Mouse (Mus musculus): ENCODE results near the gene 0610030E20Rik. TPM values are rescaled to one million over a fixed set of nuclear protein-coding genes. Genes with fewer than 3 reads are reported as not detected.

0610030E20Rik gene
- 13.1 TPM for polyA plus RNA-seq (2014; fragmentation: Illumina TruSeq; extraction: RNeasy Lipid Tissue Mini Kit (QIAGEN cat#74804); ENCODE audit: low read depth, low replicate concordance)

DNA sequence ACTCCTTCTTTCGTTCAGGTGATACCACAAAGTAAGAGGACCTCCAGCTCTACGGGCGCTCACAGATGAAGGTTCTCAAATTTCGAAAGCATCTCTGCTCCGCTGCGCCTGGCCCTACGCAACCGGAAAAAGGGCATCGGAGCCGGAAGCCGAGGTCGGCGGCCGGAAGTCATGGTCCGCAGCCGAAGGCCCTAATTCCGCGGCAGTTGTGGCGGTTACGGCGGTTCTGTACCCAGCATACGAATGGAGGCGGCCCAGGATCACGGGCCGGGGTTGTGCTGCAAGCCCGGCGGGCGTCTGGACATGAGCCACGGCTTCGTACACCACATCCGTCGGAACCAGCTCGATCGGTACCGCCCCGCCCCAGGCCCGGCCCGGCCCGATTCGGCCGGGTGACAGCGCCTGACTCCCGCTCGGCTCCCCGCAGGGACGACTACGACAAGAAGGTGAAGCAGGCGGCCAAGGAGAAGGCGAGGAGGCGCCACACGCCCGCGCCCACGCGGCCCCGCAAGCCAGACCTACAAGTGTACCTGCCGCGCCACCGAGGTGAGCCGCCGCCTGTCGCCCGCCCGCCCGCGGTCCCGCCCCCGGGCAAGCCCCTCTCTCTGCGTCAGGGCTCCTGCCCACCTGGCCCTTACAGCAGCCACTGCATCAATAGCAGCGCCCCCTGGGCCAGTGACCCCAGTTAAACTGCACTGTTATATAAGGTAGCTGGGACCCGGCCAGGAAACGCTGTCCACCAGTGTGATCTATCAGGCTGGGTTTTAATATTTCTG, at the start of gene 0610030E20Rik:
Gene 0610030E20Rik (plus strand): TSS at position 152 of the 776 bp plus-strand sequence.

GRCm38 (mm10) chr6:72345074-72345567, 2.0 kb upstream of the 0610030E20Rik start, which contains the start of gene Usp39:
Usp39 (minus strand) TSS chr6:72345184.

DNA sequence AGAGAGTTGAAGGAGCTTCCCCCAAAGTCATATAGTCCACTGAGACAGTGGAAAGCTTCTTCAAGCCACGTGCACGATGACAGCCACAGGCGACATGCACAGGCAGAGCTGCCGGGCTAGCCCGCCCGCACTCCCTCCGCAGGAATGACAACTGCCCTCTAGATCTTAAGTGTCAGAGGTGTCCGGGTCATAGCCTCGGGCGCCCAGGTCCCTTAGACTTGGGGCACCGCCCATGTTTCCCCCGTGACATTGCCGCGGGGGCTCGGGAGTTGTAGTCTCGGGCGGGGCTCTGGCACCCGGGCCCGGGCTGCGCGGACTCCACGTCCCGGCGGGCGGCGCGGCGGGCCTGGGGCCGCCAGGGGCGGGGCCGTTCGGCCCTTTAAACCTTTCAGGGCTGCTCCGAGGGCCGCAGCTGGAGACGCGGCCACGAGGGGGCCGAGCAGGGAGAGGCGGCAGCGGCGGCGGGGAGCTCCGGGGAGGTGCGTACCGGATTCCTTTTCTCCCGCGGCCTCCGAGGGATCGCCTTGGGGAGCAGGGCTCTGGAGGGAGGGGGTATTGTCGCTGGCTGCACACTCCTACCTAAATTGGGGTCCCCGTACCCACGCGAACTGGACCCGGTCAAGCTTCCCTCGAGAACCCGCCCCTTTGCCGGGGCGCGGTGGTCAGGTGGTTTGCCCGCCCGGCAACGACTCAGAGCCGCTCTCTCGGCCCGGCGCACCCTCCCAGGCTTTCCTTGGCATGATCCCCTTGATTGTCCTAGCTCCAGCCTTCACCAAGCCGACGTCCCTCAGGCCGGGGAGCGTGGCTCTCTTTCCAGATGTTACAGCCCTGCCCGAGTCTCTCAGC, 8.2 kb downstream of the 0610030E20Rik start, which contains the start of gene Tmem150a:
Gene Tmem150a (plus strand): TSS at position 382 of the 846 bp plus-strand sequence.

GRCm38 (mm10) chr6:72366844-72367443, 19.8 kb downstream of the 0610030E20Rik start, which contains the start of gene Rnf181:
Rnf181 (minus strand) TSS chr6:72366956.

DNA sequence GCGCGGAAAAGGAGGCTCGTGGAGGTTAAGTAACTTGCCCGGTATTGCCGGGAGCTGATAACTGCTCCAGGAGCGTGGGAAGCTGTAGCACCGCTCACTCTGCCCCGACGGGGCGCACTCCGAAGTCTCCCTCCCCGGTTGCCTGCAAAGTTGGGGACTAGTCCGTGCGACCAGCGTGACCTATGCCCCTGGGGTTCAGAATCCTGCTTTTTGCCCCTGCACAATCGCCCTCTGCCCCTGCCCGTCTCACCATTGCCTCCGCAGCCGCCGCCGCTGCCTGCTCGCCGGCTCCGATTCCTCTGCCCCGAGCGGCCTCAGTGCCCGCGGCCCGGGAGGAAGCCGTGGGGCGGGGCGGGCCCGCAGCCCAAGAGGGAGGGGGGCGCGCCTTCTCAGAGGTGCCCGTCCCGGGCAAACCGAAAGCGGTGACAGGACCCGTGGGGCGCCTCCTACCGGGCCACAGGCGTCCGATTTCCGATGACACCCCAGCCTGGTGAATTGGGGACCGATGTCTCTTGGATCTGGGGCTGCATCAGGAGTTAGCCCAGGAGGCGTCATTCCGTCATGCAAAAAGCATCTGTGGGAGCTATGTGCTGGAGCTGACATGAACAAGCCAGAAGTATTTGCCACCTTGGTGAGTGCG, 33.1 kb downstream of the 0610030E20Rik start, which contains the start of gene Vamp5:
Gene Vamp5 (minus strand): TSS at position 338 of the 640 bp plus-strand sequence.

DNA sequence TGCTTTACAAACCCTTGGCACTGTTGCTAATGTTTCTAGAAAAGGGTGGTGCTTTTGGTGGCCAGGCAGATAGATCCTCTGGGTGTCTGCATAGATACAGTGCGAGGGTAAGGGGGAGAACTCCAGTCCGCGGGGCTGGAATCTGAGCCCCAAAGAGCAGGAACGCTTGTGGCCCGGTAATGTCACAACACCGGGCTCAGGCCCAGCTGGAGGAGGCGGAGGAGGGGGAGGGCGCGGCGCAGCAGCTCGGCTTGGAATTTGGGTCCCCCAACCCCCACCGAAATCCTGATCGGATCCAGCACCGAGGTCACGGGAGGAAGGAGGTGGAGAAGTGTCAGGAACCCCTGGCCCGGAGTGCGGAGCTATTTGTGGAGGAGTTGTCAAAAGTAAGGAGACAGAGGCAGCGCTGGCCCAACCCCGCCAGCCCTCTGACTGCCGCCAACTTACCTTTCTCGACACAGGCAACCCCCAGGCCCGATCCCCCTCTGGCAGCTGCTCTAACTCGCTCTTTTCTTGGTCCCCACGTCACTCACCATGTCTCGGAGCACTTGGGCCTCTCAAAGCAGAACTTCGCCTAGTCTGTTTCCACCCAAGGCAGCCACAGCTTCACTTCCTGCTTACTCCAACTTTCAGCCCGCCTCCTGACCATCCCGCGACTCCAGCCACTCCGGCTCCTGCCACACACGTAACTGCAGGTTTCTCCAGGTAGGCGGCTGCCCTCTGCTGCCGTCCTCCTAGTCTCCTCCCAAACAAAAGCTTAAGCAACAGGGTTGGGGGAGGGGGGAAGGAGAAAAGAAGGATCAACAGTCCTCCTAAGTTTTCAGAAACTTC, 43.0 kb downstream of the 0610030E20Rik start, which contains the start of gene Vamp8:
Gene Vamp8 (minus strand): TSS at position 763 of the 831 bp plus-strand sequence.

Other genes starting within 250 kb of the 0610030E20Rik start
- gene St3gal5, start 249.7 kb upstream of the 0610030E20Rik start, polyA plus RNA-seq (2014; fragmentation: Illumina TruSeq; extraction: RNeasy Lipid Tissue Mini Kit (QIAGEN cat#74804); ENCODE audit: low read depth, low replicate concordance): 52.3 TPM
- 9.7 TPM for gene Atoh8, start 111.7 kb upstream of the 0610030E20Rik start, polyA plus RNA-seq (2014; fragmentation: Illumina TruSeq; extraction: RNeasy Lipid Tissue Mini Kit (QIAGEN cat#74804); ENCODE audit: low read depth, low replicate concordance)
- gene Sftpb, start 42.7 kb upstream of the 0610030E20Rik start, polyA plus RNA-seq (2014; fragmentation: Illumina TruSeq; extraction: RNeasy Lipid Tissue Mini Kit (QIAGEN cat#74804); ENCODE audit: low read depth, low replicate concordance): not detected
- 15.8 TPM for gene Usp39, start 2.1 kb upstream of the 0610030E20Rik start, polyA plus RNA-seq (2014; fragmentation: Illumina TruSeq; extraction: RNeasy Lipid Tissue Mini Kit (QIAGEN cat#74804); ENCODE audit: low read depth, low replicate concordance)
- 40.1 TPM for gene Tmem150a, start 8.1 kb downstream of the 0610030E20Rik start, polyA plus RNA-seq (2014; fragmentation: Illumina TruSeq; extraction: RNeasy Lipid Tissue Mini Kit (QIAGEN cat#74804); ENCODE audit: low read depth, low replicate concordance)
- gene Rnf181, start 19.6 kb downstream of the 0610030E20Rik start, polyA plus RNA-seq (2014; fragmentation: Illumina TruSeq; extraction: RNeasy Lipid Tissue Mini Kit (QIAGEN cat#74804); ENCODE audit: low read depth, low replicate concordance): 71.2 TPM
- gene Vamp5, start 33.2 kb downstream of the 0610030E20Rik start, polyA plus RNA-seq (2014; fragmentation: Illumina TruSeq; extraction: RNeasy Lipid Tissue Mini Kit (QIAGEN cat#74804); ENCODE audit: low read depth, low replicate concordance): 93.9 TPM
- gene Vamp8, start 43.4 kb downstream of the 0610030E20Rik start, polyA plus RNA-seq (2014; fragmentation: Illumina TruSeq; extraction: RNeasy Lipid Tissue Mini Kit (QIAGEN cat#74804); ENCODE audit: low read depth, low replicate concordance): 110 TPM
- gene Ggcx, start 67.0 kb downstream of the 0610030E20Rik start, polyA plus RNA-seq (2014; fragmentation: Illumina TruSeq; extraction: RNeasy Lipid Tissue Mini Kit (QIAGEN cat#74804); ENCODE audit: low read depth, low replicate concordance): 23.4 TPM
- 213 TPM for gene Mat2a, start 92.2 kb downstream of the 0610030E20Rik start, polyA plus RNA-seq (2014; fragmentation: Illumina TruSeq; extraction: RNeasy Lipid Tissue Mini Kit (QIAGEN cat#74804); ENCODE audit: low read depth, low replicate concordance)
- not detected for gene Sh2d6, start 174.4 kb downstream of the 0610030E20Rik start, polyA plus RNA-seq (2014; fragmentation: Illumina TruSeq; extraction: RNeasy Lipid Tissue Mini Kit (QIAGEN cat#74804); ENCODE audit: low read depth, low replicate concordance)
- 18.2 TPM for gene Capg, start 197.1 kb downstream of the 0610030E20Rik start, polyA plus RNA-seq (2014; fragmentation: Illumina TruSeq; extraction: RNeasy Lipid Tissue Mini Kit (QIAGEN cat#74804); ENCODE audit: low read depth, low replicate concordance)